Mouse (Mus musculus) v-Abl transformed pro-B cells (cell line): ENCODE data around the gene Rassf5.

Experiments used
- in situ Hi-C, 2 experiments: fragments of 400-800 bp; cut with MboI; formaldehyde crosslinking; loops; one replicate each; pipeline ENCODE4 v1.15.1; 2025; ENCODE audit not compliant: unreplicated experiment in 2 of 2

The Rassf5 gene

DNA sequence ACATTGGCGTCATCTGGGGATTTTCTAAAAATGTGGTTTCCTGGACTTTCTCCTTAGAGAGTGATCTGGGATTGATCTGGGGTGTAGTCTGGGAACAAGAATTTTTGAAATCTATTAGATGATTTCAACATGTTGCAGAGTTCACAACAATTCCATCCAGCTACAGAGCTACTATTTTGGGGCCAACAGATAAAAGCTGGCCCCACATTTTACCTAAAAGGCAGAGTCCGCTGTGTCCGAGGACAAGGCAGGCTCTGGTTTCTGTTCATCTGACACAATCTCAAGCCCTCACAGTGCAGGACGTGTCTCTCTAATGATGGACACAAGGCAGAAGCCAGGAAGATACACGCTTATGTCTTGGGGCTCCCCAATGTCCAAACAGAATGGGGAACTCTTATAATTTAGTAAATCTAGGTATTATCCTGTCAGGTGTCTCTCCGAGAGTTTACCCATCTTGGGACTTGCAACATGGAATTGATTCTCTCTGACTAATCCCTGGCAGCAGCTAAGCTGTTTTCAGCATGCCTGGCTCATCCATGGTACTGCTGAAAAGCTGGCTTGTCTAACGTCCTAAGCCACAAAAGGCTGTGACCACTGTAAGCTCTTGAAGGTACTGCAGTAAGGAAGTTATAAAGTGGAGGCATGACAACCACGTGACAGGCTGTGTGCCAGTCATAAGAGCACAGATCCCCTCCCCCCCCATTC lies 60.0 kb downstream of the Rassf5 start:
- in situ Hi-C loops = loop anchor here (5.0 to 10.0 kb wide), 2 partner anchors 60 to 77 kb away; partner anchors contain the start of gene Rassf5 (in 1 of the 2)

DNA sequence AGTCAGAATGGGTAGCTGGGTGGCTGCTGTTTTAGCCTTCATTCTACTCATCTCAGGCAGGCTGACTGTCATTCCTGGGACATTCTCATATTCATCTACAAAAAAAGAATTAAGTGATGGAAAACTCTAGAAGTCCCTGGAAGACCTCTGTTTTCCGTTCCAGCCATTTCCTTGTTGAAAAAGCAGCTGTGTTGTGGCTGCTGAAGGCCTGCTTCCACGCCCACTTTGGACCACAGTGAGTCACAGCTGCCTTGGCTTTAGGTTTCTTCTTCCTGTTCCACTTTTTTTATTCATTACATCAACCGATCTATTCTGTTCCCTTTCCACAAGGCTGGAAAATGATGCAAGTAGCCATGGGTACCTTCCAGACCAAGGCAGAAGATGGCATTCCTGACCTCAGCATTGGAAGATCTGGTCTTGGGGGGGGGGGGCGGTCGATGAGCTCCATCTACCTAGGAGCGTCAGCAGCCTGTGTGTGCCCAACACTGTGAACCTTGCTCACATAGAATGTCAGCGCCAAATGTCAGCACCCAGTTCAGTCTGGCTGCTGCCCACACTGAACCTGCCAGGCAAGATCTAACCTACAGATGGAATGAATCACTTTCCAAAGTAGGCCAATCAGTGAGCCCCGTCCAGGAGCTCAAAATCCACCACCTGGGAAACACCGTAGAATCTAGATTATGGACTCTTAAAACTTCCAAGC lies 60.7 kb downstream of the Rassf5 start:
- in situ Hi-C loops = loop anchor here (5.0 to 10.0 kb wide), 2 partner anchors 60 to 78 kb away; partner anchors contain the start of gene Rassf5 (in 1 of the 2)

DNA sequence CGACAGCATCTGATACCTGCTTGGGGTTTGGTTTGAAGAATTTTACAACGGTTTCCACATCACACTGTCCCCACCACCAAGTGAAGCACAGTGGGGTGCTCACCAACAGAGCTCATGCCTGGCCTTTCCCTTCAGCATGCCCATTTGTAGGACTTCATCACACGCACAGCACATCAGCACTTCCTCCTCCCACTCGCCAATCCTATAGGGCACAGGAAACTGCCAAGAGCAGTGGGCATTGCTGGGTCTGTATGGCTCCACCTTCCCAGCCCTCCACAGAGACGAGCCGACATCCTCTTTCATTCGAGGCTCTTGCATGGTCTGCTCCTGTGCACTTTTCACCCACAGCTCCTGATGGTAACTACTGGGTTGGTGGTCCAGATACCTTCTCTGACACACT lies 61.9 kb downstream of the Rassf5 start:
- in situ Hi-C loops = loop anchor here (5.0 to 10.0 kb wide), 2 partner anchors 62 to 79 kb away; partner anchors contain the start of gene Rassf5 (in 1 of the 2)

DNA sequence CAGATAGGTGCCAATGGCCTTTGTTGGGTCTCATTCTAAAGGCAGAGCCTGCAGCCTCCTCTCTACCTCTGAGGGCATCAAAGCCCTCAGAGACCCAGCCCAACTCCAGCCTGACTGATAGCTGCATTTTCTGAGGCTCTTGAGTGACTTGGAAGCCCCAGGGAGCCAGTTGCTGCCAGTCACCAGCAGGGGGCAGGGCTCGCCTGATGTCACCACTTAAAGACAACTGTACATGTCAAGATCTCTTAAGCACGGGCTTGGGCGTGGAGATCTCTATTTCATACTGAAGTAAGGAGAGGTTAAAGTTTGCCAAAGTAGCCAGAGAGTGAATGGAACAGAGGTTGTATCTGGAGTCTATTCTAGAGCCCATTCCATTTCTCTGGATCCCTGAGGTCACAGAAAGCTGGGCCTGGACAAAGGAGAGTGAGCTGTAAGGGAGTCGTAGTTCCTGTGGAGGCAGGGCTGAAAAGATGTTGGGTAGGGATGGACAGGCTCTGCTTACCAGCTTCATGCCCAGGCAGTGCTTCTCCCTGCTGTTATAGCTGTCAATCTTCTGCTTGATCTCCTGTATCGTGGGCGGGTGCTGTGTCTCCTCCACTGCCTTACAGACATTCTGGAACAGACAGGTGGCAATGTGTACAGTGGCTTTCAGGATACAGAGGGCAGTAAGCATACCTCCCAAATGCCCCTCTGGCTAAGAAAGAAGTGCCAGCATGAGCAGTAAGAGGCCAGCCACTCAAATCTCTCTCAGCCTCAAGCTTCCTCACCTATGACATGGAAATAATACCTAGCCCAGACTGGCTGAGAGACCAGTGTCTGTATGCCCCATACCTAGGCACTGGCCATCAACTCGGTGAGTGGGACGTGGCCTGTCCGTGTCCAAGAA lies 63.2 kb downstream of the Rassf5 start:
- in situ Hi-C loops = loop anchor here (5.0 to 10.0 kb wide), 2 partner anchors 63 to 80 kb away; partner anchors contain the start of gene Rassf5 (in 1 of the 2)

DNA sequence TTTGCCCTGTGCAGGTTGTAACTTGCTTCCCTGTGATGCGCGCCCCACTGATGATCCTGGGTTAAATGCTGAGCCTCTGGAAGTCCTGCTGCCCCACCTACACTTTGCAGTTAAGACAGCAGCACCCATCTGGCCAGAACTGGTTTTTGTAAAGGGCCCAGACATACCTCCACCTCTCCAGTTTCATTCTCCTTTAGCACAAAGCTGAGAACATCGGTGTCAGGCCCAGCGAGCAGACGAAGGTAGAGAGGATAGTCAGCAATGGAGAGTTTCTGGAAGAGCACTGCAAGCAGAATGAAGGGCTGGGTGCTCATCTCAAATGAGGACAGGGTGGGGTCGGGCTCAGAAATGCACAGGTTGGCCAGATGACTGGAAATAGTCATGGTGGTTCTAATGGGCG lies 64.7 kb downstream of the Rassf5 start:
- in situ Hi-C loops = loop anchor here (5.0 to 10.0 kb wide), 2 partner anchors 64 to 82 kb away; partner anchors contain the start of gene Rassf5 (in 1 of the 2)

DNA sequence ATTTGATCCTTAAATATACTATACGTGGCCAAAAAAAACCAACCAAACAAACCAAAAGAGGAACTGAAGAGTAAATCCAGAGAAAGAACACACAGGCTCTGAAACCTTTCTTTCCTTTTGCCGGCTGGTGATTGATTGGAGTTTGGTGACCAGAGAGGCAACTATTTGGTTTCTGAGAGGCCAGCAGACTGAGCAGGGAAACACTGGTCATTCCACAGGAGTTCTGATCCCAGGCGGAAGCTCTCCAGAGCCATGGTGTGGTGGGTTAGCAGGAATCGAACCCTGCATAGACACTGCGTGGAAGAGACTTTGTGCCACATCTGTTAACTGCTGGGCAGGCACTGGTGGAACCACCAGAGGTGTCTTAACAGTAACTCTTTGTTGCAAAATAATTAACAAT lies 67.0 kb downstream of the Rassf5 start:
- in situ Hi-C loops = no loop called here

DNA sequence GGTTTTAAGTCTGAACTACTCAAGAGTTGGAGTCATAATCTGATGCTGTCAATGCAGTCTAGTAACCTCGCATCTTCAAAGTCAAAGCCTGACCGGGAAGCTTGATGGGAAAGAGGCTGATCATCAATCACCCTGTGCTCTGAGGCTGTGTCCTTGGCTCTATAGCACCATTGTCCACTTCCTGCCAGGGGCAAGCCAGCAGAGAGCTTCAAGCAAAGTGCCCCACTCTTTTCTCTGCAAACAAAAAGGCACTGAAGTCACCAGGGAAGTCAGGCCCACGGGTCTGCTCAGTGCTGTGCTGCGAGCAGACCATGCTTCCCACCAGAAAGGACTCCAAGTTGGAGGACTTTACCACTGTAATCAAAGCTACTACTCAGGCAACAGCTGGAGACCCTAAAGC lies 67.8 kb downstream of the Rassf5 start:
- in situ Hi-C loops = no loop called here

DNA sequence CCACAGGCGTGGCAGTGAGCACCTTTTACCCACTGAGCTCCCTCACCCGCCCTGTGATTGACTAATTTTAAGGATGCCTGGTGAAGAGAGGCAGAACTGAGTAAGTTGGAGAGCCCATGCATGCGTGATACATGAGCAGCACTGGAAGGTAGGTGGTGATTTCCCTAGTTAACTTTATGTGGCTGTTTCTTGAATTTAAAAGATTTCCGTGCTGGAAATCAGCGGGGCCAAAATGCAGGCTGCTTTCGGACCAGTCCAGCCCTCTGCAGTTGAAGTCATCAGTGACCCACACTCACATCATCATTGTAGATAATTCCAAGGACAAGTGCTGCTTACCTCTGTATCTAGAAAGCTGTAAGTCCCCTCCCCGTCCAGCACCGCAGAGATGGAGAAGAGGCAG lies 69.2 kb downstream of the Rassf5 start:
- in situ Hi-C loops = no loop called here

DNA sequence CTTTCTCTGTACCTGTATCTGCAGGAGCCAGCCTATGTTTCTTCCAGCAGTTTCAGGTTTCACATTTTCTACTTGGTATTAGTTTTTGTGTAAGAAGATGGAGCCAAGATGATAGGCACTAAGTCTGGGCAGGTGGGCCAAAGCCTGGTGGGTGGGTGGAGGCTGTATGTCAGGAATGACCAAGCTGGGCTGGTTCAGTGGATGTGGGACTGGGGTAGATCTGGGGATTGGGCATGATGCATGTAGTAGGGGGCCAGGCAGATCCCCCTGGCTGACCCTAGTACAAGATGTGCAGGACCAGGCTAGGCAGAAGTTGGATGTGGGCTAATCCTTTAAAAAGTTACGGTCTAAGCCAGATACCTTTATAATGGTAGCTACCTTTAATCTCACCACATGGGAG lies 69.9 kb downstream of the Rassf5 start:
- in situ Hi-C loops = no loop called here

DNA sequence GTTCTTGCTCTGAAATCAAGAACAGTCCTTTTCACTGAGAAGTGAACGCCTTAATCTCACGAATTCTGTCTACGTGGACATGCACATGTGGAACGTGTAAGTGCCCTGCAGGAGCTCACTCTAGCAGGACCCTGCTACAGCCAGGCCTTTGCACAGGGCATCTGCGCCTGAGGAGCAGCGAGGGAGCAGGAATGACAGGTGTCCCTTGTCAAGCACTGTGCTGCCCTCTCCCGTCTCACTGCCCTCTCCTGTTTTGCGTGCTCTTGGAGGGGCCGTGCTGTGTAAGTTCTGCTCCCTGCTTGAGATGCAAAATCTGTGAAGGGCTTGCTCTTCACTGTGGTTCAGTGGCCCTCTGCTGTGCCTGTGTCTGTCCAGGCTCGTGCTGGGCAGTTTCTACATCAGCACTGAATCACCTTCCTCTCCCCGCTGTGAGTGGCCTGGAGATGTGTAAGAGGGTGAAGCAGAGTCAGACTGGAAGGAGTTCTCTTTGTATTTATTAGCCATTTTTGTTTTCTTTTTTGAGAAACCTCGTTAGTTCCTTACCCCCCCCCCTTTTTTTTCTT lies 70.7 kb downstream of the Rassf5 start:
- in situ Hi-C loops = no loop called here

DNA sequence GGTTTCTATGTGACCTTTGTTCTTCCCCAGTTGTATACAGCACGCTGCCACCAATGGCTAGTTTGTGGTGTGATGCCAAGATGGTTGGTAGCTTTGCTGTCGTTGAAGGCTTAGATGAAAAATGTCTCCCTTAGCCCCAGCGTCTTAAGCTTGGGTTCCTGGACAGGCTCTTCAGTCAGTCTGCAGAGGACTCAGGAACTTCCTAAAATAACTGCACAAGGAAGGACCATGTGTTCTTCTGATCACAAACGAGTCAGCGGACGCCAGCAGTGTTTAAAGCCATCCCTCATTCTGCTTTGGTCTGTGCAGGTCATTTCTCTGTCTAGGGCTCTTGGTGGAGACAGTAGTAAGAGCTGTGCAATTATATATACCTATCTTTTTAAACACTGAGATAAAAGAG lies 71.2 kb downstream of the Rassf5 start:
- in situ Hi-C loops = no loop called here

DNA sequence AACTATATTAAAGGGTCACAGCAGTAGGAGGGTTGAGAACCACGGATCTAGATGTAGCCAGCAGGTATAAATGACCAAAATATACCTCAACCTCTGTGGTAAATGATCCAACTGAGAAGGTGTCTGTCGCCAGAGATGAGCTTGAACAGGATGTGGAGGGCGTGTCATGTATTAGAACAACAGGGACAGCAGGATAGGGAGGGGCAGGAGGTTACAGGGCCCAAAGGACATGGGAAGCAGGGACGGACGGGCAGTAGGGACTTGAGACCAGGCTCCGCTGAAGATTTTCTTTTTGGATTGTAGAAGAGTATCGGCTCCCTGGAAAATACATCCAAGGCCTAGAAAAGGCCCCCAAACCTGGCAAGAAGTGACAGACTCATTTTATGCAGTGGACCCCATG lies 72.1 kb downstream of the Rassf5 start:
- in situ Hi-C loops = no loop called here

DNA sequence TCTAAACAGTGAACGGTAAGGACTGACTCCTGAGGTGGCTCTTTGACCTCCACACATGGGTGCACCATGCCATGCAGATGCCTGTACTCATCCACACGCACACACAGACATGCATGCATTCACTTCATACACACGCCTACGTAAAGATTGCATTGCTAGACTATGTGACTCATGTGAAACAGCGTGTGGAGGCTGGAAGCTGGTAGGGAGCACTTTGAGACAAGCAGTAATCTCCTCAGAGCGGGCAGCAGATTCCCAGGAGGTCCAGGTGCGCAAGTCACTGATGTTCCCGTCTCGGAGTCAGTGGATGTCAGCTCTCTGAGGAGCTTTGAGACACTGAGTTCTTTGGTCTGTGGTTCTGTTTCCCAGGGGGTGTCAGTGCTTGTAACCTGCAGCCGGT lies 77.4 kb downstream of the Rassf5 start:
- in situ Hi-C loops = no loop called here

DNA sequence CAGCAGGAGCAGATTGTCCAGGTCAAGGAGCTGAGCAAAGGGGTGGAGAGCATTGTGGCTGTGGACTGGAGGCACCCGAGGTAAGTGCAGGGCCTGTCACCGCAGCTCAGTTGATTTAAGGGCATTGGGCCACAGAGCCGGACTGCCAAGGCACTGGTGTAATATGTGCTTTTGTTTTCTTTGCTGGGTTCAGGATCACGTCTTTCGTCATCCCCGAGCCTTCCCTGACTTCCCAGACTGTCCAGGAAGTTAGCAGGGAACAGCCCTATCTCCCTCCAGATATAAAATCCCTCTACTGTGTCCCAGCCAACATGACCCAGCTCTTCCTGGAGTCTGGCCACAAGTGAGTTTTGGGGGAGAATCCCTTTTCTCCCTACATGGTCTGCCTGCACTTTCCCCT lies 80.6 kb downstream of the Rassf5 start:
- in situ Hi-C loops = no loop called here

DNA sequence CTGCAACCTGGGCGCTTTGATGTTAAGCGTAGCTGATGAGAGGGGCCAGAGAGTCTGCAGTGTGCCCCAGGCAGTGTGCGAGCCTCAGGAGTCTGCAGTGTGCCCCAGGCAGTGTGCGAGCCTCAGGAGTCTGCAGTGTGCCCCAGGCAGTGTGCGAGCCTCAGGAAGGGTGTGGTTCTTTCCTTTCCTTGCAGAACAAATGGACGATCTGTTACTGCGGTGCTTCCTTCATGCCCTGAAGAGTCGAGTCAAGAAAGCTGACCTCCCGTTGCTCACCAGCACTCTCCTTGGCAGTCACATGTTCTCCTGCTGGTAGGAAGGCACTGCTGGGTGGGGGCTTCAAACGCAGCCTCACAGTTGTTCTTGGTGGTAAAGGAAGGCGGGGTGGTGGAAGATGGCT lies 84.0 kb downstream of the Rassf5 start:
- in situ Hi-C loops = no loop called here

DNA sequence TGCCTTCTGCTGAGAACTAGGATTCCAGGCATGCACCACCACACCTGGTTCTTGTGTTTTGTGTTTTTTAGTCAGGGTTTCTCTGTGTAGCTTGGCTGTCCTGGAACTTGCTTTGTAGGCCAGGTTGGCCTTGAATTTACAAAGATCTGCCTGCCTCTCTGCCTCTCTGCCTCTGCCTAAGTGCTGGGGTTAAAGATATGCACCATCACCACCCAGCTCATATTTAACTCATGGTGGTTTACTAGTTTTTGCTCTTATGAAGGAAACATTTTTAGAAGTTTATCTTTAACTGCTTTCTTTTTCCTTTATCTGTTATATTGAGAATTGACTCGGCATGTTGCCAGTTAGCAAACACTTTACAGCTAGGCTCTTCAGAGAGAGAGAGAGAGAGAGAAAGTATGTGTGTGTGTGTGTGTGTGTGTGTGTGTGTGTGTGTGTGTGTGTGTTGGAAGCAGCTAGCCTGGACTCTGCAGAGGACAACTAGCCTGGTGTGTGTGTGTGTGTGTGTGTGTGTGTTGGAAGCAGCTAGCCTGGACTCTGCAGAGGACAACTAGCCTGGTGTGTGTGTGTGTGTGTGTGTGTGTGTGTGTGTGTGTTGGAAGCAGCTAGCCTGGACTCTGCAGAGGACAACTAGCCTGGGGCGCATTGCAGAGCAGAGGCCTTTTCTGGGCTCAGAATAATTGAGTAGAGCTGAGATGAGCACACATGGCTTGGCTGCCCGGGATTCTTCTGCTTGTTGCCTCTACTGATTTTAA lies 85.3 kb downstream of the Rassf5 start:
- in situ Hi-C loops = loop anchor here (5.0 to 10.0 kb wide), 2 partner anchors 37 to 55 kb away; no protein-coding TSS in a partner anchor

DNA sequence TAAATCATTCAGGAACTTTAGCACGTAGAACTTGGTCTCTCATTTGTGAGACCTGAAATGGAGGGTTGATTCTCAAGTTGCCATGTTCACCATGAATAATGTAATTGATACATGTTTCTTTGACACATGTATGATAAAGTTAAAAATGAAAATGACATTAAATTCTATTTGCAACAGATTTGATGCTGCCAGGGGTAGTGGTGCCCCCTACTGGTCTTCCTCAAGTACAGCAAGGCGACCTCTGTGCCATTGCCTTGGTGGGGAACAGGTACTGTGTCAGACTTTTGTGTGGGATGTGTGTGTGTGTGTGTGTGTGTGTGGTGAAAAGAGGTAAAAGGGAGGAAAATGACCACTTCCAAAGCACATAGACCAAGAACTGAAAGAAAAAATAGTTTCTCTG lies 89.6 kb downstream of the Rassf5 start:
- in situ Hi-C loops = loop anchor here (5.0 to 10.0 kb wide), 2 partner anchors 33 to 51 kb away; no protein-coding TSS in a partner anchor

DNA sequence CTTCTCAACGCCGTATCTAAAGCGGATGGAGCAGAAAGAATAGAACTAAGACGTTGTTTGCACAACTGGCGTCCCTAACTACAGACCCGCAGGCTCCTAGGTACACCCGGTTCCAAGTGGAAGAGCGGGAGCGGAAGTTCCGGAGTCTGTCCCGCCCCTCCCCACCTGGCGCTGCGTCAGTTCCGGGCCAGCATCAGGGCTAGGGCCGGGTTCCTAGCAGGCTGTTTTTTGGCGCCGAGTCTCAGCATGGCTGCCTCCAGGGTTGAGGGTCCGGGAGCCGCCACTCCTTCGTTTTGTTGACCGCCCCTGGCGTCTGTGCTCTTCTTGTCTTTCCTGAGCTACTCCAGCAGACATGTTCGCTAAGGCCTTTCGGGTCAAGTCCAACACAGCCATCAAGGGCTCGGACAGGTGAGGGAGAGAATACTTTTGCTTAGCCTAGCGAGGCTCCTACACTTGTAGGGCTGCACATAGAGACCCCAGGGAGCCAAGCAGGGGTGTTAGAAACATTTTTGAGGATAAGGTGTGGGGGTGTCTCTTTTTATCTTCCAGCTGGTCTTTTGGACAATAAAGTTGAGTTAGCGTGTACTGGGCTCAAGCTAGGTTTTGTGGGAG lies 91.9 kb downstream of the Rassf5 start, which contains the start of gene Eif2d:
Eif2d (plus strand) TSS at position 164 of the 612 bp plus-strand sequence.
- in situ Hi-C loops = loop anchor here in 1 of 2 experiments (10.0 kb wide), 1 partner anchor 48 kb away; no protein-coding TSS in a partner anchor

DNA sequence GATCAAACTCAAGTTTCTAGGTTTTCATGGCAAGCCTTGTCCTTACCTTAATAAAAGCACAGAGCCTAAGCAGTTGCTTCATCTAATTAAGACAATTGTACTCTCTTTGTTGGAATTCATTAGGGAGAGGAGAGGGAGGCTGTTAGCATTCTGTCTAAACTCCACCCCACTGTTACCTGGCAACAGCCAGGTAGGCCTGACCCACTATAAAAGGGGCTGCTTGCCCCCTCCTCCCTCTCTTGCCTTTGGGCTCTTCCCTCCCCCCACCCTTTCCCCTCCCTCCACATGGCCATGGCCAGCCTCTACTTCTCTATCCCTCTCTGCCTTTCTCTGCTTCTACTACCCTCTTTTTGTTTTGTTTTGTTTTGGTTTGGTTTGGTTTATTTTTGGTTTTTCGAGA lies 95.6 kb downstream of the Rassf5 start:
- in situ Hi-C loops = no loop called here
